Mouse (Mus musculus) neural tube, embryonic 11.5 days (tissue): ENCODE measurements around the gene Igfbp1. TPM values are rescaled to one million over a fixed set of nuclear protein-coding genes. Genes with fewer than 3 reads are reported as not detected.

ENCODE experiments used
- ATAC-seq: fragments of 200-750 bp; cut with Nextera tagmentation; 2 replicates; pipeline ENCODE4 v1.8.0; 2017; ENCODE audit warnings: moderate number of reproducible peaks, mild to moderate bottlenecking, moderate TSS enrichment, moderate library complexity; ENCODE audit not compliant: insufficient read depth, low FRiP score, low TSS enrichment
- DNase-seq: peaks from one replicate; pipeline ENCODE4 v3.0.0-alpha.2; 2015; ENCODE audit warnings: low spot score
- H3K27ac ChIP-seq: fragments of 300-500 bp; sonication (generic); 2 replicates; pipeline ENCODE4 v1.5.1; 2014; ENCODE audit warnings: low read depth, mild to moderate bottlenecking, low read length
- H3K27me3 ChIP-seq: fragments of 300-500 bp; sonication (generic); 2 replicates; pipeline ENCODE4 v1.6.1; 2014; ENCODE audit warnings: mild to moderate bottlenecking, low read length, mixed read lengths; ENCODE audit not compliant: control insufficient read depth, insufficient read depth
- H3K36me3 ChIP-seq: fragments of 300-500 bp; sonication (generic); 2 replicates; pipeline ENCODE4 v1.6.1; 2014; ENCODE audit warnings: mild to moderate bottlenecking, low read length, moderate library complexity, mixed read lengths; ENCODE audit not compliant: control insufficient read depth, insufficient read depth
- H3K4me1 ChIP-seq: fragments of 300-500 bp; sonication (generic); 2 replicates; pipeline ENCODE4 v1.6.1; 2014; ENCODE audit warnings: low read length, mixed read lengths; ENCODE audit not compliant: control insufficient read depth, insufficient read depth
- H3K4me2 ChIP-seq: fragments of 300-500 bp; sonication (generic); 2 replicates; pipeline ENCODE4 v1.6.1; 2014; ENCODE audit warnings: low read depth, mild to moderate bottlenecking, moderate library complexity
- H3K4me3 ChIP-seq: fragments of 300-500 bp; sonication (generic); 2 replicates; pipeline ENCODE4 v1.5.1; 2014; ENCODE audit warnings: low read depth, low read length
- H3K9ac ChIP-seq: fragments of 300-500 bp; sonication (generic); 2 replicates; pipeline ENCODE4 v1.6.1; 2014; ENCODE audit warnings: mild to moderate bottlenecking, low read length
- H3K9me3 ChIP-seq: fragments of 300-500 bp; sonication (generic); 2 replicates; pipeline ENCODE4 v1.6.1; 2016; ENCODE audit warnings: low read length; ENCODE audit not compliant: control insufficient read depth
- WGBS: fragments of 180-500 bp; shearing (Covaris S2); extraction: QIAGEN DNeasy Blood & Tissue Kit; methylation state at CpG from one replicate; pipeline ENCODE4 v1.1.7; 2014; 5-methylcytosine and 5-hydroxymethylcytosine counted together
- polyA plus RNA-seq: library from polyadenylated mRNA; unstranded; fragments of >200 nt; fragmentation: Nextera tagmentation; extraction: Ambion mirVana; gene quantifications from 2 replicates; pipeline ENCODE4 v1.2.1, GENCODE M21; 2014

Igfbp1 gene
- polyA plus RNA-seq, result 0.26 and 0.34 TPM in 2 replicates

DNA sequence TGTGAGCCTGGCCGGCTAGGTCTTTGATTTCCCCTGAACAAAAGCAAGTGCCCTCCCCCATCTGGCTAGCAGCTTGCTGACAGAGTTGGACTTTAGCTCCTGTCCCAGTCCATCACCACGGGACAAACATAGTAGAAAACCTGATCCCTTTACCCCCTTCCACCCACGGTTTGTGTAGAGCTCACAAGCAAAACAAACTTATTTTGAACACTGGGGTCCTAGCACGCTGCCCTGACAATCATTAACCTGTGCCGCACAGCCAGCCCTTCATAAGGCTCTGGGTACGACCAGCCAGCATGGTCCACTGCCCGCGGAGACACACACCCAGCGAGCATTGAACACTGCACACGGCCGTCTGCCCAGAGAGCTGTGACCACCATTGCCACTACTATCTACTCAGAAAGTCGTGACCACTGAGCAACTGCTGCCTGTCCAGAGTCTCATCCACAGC, at the start of gene Igfbp1:
TSS of gene Igfbp1 (plus strand) at position 292 of the 451 bp plus-strand sequence.
- H3K36me3 ChIP-seq, result no peaks in the 10 kb centered on the region
- no peak within 1 kb of the TSS for H3K9ac ChIP-seq
- H3K4me2 ChIP-seq, result no peak within 1 kb of the TSS
- no peaks in the 10 kb centered on the region for H3K9me3 ChIP-seq
- DNase-seq (no peak), ATAC-seq (no peak)
- H3K27ac ChIP-seq, result no peak within 1 kb of the TSS
- H3K4me3 ChIP-seq, result no peak within 1 kb of the TSS
- no peaks in the 10 kb centered on the region for H3K27me3 ChIP-seq
- 34% methylated on average over 12 of the region's 12 CpGs for WGBS
- H3K4me1 ChIP-seq, result peaks cover 2% of the 10 kb centered on the region; the same call in 1 of the 2 replicates

DNA sequence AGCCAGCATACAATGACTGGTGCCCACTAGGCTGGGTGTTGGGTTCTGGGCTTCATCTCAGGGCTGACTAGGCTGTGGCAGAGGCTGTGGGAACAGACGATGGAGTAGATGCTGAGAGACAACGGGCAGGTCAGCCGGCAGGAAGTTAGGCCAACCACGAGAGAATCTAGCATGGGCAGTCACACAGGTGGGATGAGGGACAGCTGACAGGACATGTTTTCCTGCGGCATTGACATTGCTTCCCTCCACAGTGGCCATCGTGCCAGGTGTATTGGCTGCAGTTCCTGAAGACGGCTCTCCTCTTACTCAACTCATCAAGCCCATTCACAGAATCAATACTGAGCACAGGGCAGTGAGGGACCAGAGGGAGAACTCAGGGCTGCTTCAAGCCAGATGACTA, 49.6 kb upstream of the Igfbp1 start:
- H3K9me3 ChIP-seq, result no peaks in the 10 kb centered on the region
- no peak overlapping the region for H3K9ac ChIP-seq
- H3K4me3 ChIP-seq, result no peak overlapping the region
- H3K4me1 ChIP-seq, result no peaks in the 10 kb centered on the region
- ATAC-seq (no peak), DNase-seq (no peak)
- no peaks in the 10 kb centered on the region for H3K36me3 ChIP-seq
- no peak overlapping the region for H3K27ac ChIP-seq
- WGBS, result 89% methylated on average over 7 of the region's 7 CpGs
- H3K4me2 ChIP-seq, result no peak overlapping the region
- no peaks in the 10 kb centered on the region for H3K27me3 ChIP-seq

DNA sequence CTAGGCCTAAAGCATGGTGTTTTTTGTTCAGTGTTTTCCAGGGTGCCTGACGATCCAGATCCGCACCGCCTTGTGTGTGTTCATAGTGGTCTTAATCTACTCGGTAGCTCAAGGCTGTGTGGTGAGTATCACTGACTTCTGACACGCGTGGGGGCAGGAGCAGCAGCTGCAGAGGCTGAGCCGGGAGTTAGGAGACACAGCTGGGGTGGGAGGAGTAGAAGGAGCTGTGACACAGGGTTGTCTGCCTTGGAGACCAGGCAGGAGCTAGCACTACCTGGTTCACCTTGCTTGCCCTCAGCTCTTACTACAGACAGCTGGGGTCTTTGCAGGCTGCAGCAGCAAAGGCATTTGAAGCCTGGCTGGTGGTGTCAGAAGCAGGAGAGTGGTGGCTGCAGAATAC, 48.1 kb upstream of the Igfbp1 start:
- Histone ChIP-seq H3K9me3 (no peaks in the 10 kb centered on the region), H3K27me3 (no peaks in the 10 kb centered on the region), H3K27ac (no peak overlapping the region), H3K36me3 (no peaks in the 10 kb centered on the region), H3K4me3 (no peak overlapping the region), H3K9ac (no peak overlapping the region), H3K4me1 (no peaks in the 10 kb centered on the region), H3K4me2 (no peak overlapping the region)
- ATAC-seq, result no peak
- no peak for DNase-seq
- 72% methylated on average over 7 of the region's 7 CpGs for WGBS

DNA sequence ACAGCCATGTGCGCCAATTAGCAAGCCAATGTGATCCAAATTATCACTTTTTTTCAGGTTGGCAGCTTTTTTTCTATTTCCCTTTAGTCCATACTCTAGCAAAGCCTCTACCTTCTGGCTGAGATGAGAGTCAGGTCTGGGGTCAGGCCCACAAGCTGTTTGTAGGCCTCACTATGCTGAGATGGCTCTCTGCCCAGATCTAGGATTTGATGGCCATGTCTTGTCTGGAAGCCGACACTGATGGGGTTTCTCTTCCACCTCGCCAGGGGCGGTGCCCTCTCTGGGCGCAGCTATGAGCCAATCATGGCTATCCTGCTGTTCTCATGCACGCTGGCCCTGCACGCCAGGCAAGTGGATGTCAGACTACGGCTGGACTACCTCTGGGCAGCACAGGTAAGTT, 47.1 kb upstream of the Igfbp1 start:
- ATAC-seq (no peak), DNase-seq (no peak)
- no peaks in the 10 kb centered on the region for H3K27me3 ChIP-seq
- no peaks in the 10 kb centered on the region for H3K4me1 ChIP-seq
- H3K9me3 ChIP-seq, result no peaks in the 10 kb centered on the region
- WGBS, result 94% methylated on average over 8 of the region's 8 CpGs
- H3K4me3 ChIP-seq, result no peak overlapping the region
- H3K9ac ChIP-seq, result no peak overlapping the region
- H3K27ac ChIP-seq, result no peak overlapping the region
- no peaks in the 10 kb centered on the region for H3K36me3 ChIP-seq
- no peak overlapping the region for H3K4me2 ChIP-seq

DNA sequence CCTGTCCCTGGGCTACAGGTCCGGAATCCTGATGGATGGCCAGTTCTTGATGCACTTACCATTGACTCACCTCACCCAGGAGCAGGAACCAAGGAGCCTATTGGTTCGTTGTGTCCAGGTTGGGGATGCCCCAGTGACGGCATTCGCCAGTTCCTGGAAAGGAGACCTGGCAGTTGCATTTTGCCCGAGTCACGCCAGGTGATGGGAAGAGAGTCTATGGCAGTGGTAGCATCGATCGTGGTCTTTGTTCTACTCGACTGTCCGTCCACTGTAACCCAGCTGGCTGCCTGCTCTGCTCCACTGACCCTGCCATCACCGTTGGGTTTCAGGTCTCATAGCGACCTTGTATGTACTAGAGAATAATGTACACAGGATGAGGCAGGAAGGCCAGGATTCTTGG, 45.2 kb upstream of the Igfbp1 start:
- Histone ChIP-seq H3K4me2 (no peak overlapping the region), H3K4me1 (no peaks in the 10 kb centered on the region), H3K4me3 (no peak overlapping the region), H3K9me3 (no peaks in the 10 kb centered on the region), H3K36me3 (no peaks in the 10 kb centered on the region), H3K27me3 (no peaks in the 10 kb centered on the region), H3K9ac (no peak overlapping the region), H3K27ac (no peak overlapping the region)
- no peak for ATAC-seq
- no peak for DNase-seq
- 90% methylated on average over 12 of the region's 12 CpGs for WGBS

DNA sequence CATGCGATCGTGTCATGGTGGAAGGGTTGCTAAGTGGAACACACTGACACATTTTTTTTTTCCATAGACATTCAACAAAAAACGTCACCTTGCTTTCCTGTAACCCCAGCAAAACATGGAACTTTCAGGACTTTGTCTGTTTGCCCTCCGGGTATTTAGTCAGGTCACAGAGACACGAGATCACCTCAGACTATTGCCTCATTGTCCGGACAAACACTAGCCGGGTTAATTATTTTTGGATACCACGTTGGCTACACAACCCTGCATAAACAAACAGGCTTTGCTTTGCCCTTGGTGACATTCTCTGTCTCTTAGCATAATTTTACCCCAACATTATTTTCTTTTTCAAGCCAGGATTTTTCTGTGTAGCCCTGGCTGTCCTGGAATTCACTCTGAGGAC, 44.5 kb upstream of the Igfbp1 start:
- H3K4me1 ChIP-seq, result no peaks in the 10 kb centered on the region
- DNase-seq (no peak), ATAC-seq (no peak)
- no peaks in the 10 kb centered on the region for H3K36me3 ChIP-seq
- no peak overlapping the region for H3K9ac ChIP-seq
- no peak overlapping the region for H3K27ac ChIP-seq
- no peak overlapping the region for H3K4me3 ChIP-seq
- no peaks in the 10 kb centered on the region for H3K27me3 ChIP-seq
- 86% methylated on average over 8 of the region's 8 CpGs for WGBS
- no peaks in the 10 kb centered on the region for H3K9me3 ChIP-seq
- no peak overlapping the region for H3K4me2 ChIP-seq

DNA sequence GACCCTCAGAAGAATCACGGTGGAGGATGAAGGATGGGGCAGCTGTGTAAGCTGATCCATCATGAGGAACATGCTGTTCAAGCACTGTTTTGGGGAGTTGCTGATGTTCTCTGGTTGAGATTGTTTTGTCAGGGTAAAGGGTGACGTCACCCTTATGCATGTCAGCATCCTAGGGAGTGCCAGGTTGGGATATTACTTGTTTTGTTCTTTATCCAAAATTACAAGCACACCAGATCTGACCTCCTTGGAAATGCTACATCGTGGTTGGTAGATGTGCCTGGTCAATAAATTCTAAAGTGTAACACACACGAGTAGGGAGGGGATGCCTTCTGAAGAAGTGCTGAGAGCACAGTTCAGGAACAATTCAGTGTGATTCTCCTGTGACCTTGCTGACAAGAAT, 41.2 kb upstream of the Igfbp1 start:
- no peak for DNase-seq
- H3K4me3 ChIP-seq, result no peak overlapping the region
- no peak overlapping the region for H3K4me2 ChIP-seq
- no peaks in the 10 kb centered on the region for H3K27me3 ChIP-seq
- WGBS, result 62% methylated on average over 4 of the region's 4 CpGs
- no peaks in the 10 kb centered on the region for H3K9me3 ChIP-seq
- no peak for ATAC-seq
- H3K9ac ChIP-seq, result no peak overlapping the region
- no peaks in the 10 kb centered on the region for H3K4me1 ChIP-seq
- H3K27ac ChIP-seq, result no peak overlapping the region
- H3K36me3 ChIP-seq, result no peaks in the 10 kb centered on the region

DNA sequence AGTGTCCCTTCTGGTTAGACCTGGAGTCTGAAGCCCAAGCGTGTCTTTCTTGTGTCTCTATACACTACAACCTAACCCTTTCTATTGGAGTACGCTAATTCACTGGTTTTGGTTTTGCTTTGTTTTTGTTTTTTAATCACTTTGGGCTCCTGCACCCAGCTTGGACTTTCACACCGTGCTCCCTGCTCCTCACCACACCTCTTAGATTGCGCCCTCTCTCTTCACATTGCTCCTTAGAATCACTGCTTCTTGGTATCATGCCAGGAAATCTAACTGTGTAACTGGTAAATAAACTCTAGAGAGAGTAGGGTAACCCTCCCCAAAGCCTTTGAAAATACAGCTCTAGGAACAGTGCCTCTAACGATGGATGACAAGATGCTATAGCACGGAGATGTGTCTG, 39.4 kb upstream of the Igfbp1 start:
- Histone ChIP-seq H3K9me3 (no peaks in the 10 kb centered on the region), H3K4me1 (no peaks in the 10 kb centered on the region), H3K27ac (no peak overlapping the region), H3K36me3 (no peaks in the 10 kb centered on the region), H3K4me3 (no peak overlapping the region), H3K9ac (no peak overlapping the region), H3K27me3 (no peaks in the 10 kb centered on the region), H3K4me2 (no peak overlapping the region)
- WGBS, result 91% methylated on average over 6 of the region's 6 CpGs
- ATAC-seq, result no peak
- DNase-seq, result no peak

DNA sequence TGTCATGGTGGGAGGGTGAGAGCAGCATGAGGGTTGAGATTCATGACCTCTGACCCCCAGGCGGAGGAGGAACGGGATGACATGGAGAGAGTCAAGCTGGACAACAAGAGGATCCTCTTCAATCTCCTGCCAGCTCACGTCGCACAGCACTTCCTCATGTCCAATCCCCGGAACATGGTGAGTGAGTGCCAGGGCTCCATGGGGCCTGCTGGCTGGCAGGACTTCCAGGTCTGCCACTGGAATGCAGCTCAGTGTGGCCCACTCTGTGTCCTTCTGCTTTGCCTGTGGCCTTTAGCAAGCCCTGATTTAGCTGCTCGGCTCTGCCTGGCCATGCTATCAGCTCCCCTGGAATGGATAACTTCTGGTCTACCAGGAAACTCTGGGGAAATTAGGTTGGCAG, 37.4 kb upstream of the Igfbp1 start:
- Histone ChIP-seq H3K9ac (no peak overlapping the region), H3K4me2 (no peak overlapping the region)
- ATAC-seq, result no peak

More for the DNA sequence above, 37.4 kb upstream of the Igfbp1 start:
- Histone ChIP-seq H3K9me3 (no peaks in the 10 kb centered on the region), H3K4me3 (no peak overlapping the region), H3K27me3 (no peaks in the 10 kb centered on the region), H3K4me1 (no peaks in the 10 kb centered on the region), H3K36me3 (no peaks in the 10 kb centered on the region), H3K27ac (no peak overlapping the region)
- 79% methylated on average over 6 of the region's 6 CpGs for WGBS
- no peak for DNase-seq
